In the genomic region with DNA sequence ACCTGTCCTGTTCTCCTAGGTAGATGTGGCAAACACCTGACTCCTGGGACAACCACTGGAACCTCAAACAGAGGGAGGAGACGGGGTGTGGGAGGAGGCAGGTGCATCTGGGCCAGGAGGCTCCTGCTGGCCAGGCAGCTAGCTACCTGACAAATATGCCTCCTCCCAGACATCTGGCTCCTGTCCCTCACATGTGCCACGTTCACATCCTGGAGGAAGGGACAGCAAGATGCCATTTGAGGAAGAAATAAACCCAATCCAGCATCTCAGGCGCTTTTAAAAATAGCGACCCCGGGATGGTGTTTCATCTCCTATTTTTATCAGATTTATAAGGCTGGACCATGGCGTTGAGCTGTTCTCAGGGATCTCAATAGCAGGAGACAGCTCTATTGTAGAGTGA, we compare ENCODE assay signal across 8 mouse cellular contexts. TPM values are rescaled to one million over a fixed set of nuclear protein-coding genes. Genes with fewer than 3 reads are reported as not detected.
DNase-seq lines count a peak whose midpoint lies in the region; ATAC-seq and TF ChIP-seq lines count a peak whose summit lies in the region.

A gene (minus strand): TSS at position 101 of the 400 bp plus-strand sequence.

- no peak within 1 kb of the TSS for H3K9ac ChIP-seq in embryonic facial prominence, embryonic 12.5 days
- no peak within 1 kb of the TSS for H3K9ac ChIP-seq in limb, embryonic 14.5 days (ENCODE audit: low read depth, low read length, severe bottlenecking)
- no peak within 1 kb of the TSS for H3K9ac ChIP-seq in stomach, postnatal 0 days (ENCODE audit: low read length)

- no peak for TF ChIP-seq POLR2A in lung, adult 2 months (IDR thresholded peaks at IDR 0.05; ENCODE audit: borderline replicate concordance, extremely low read depth, low read depth, low read length)
- TF ChIP-seq POLR2A in limb, embryonic 14.5 days (IDR thresholded peaks at IDR 0.05; ENCODE audit: borderline replicate concordance, extremely low read depth, insufficient read depth, insufficient read length) = no peak

- no peaks in the 10 kb centered on the region for H3K9me3 ChIP-seq in embryonic facial prominence, embryonic 12.5 days
- no peaks in the 10 kb centered on the region for H3K9me3 ChIP-seq in limb, embryonic 14.5 days (ENCODE audit: control insufficient read depth, low read length)
- H3K9me3 ChIP-seq in stomach, postnatal 0 days (ENCODE audit: control insufficient read depth, low read length) = no peaks in the 10 kb centered on the region

- no peak for DNase-seq in lung, adult 2 months
- DNase-seq in lung, postnatal 4 days = no peak
- no peak for DNase-seq in heart, postnatal 36 days
- no peak for DNase-seq in limb, embryonic 14.5 days (ENCODE audit: low spot score)
- DNase-seq in stomach, postnatal 0 days (ENCODE audit: low spot score) = no peak
- no peak for DNase-seq in Muller cell, postnatal 12 days (ENCODE audit: inconsistent ontology term)
- no peak for DNase-seq in kidney, postnatal 14 days

- peak within 1 kb of the TSS; percentile 88 for H3K4me2 ChIP-seq in embryonic facial prominence, embryonic 12.5 days (replicated peaks)
- H3K4me2 ChIP-seq in limb, embryonic 14.5 days (replicated peaks; ENCODE audit: low read depth, low read length, severe bottlenecking) = no peak within 1 kb of the TSS
- H3K4me2 ChIP-seq in stomach, postnatal 0 days (replicated peaks; ENCODE audit: low read depth) = peak within 1 kb of the TSS; percentile 71; the same call in 1 of the 2 replicates

- no peak for TF ChIP-seq EP300 in stomach, postnatal 0 days (optimal IDR thresholded peaks at IDR 0.05)

- intact Hi-C loops in heart, postnatal 36 days (cut with DNase I) = no loop called here

- H3K4me3 ChIP-seq in lung, adult 2 months (replicated peaks; ENCODE audit: extremely low read depth, low read depth, low read length) = no peak within 1 kb of the TSS
- no peak within 1 kb of the TSS for H3K4me3 ChIP-seq in embryonic facial prominence, embryonic 12.5 days
- H3K4me3 ChIP-seq in limb, embryonic 14.5 days (replicated peaks; ENCODE audit: low read length) = no peak within 1 kb of the TSS
- H3K4me3 ChIP-seq in stomach, postnatal 0 days (ENCODE audit: low read depth, low read length) = no peak within 1 kb of the TSS

- H3K4me1 ChIP-seq in lung, adult 2 months (ENCODE audit: control insufficient read depth, insufficient read depth, low read length) = peaks cover 15% of the 10 kb centered on the region
- peaks cover 26% of the 10 kb centered on the region for H3K4me1 ChIP-seq in embryonic facial prominence, embryonic 12.5 days
- H3K4me1 ChIP-seq in limb, embryonic 14.5 days (ENCODE audit: control insufficient read depth, insufficient read depth, low read length) = peaks cover 31% of the 10 kb centered on the region
- H3K4me1 ChIP-seq in stomach, postnatal 0 days (replicated peaks; ENCODE audit: control insufficient read depth, insufficient read depth) = peaks cover 5% of the 10 kb centered on the region; the same call in 1 of the 2 replicates

- WGBS in lung, adult 2 months = 67% methylated on average over 6 of the region's 6 CpGs
- WGBS in embryonic facial prominence, embryonic 12.5 days = 83% methylated on average over 6 of the region's 6 CpGs
- 80% methylated on average over 6 of the region's 6 CpGs for WGBS in limb, embryonic 14.5 days
- 81% methylated on average over 6 of the region's 6 CpGs for whole genome bisulfite sequencing in stomach, postnatal 0 days

- no peak for TF ChIP-seq CTCF in lung, adult 2 months (IDR thresholded peaks at IDR 0.05; ENCODE audit: insufficient read depth, low read length)
- no peak for TF ChIP-seq CTCF in stomach, postnatal 0 days (IDR thresholded peaks at IDR 0.05; ENCODE audit: low read depth)

- no peaks in the 10 kb centered on the region for H3K27me3 ChIP-seq in embryonic facial prominence, embryonic 12.5 days
- no peaks in the 10 kb centered on the region for H3K27me3 ChIP-seq in limb, embryonic 14.5 days (ENCODE audit: control insufficient read depth, insufficient read depth, low read length)
- H3K27me3 ChIP-seq in stomach, postnatal 0 days (ENCODE audit: control insufficient read depth, insufficient read depth, low read length) = no peaks in the 10 kb centered on the region

- no peak within 1 kb of the TSS for H3K27ac ChIP-seq in embryonic facial prominence, embryonic 12.5 days
- H3K27ac ChIP-seq in limb, embryonic 14.5 days (replicated peaks; ENCODE audit: low read depth, low read length) = 0 out of 2 replicates have a peak within 1 kb of the TSS, but pooled peaks have one; percentile 84
- H3K27ac ChIP-seq in stomach, postnatal 0 days (replicated peaks) = peak within 1 kb of the TSS; percentile 88; the same call in 1 of the 2 replicates

- no peaks in the 10 kb centered on the region for H3K36me3 ChIP-seq in embryonic facial prominence, embryonic 12.5 days
- H3K36me3 ChIP-seq in limb, embryonic 14.5 days (ENCODE audit: control insufficient read depth, insufficient read depth, low read length) = 0 out of 2 replicates have a peak, but pooled peaks cover 8% of the 10 kb centered on the region
- H3K36me3 ChIP-seq in stomach, postnatal 0 days (ENCODE audit: control insufficient read depth, insufficient read depth, low read length) = no peaks in the 10 kb centered on the region

- ATAC-seq in embryonic facial prominence, embryonic 12.5 days (ENCODE audit: insufficient number of reproducible peaks, insufficient read depth, low FRiP score, low TSS enrichment) = no peak
- ATAC-seq in limb, embryonic 14.5 days (ENCODE audit: low FRiP score, low read depth) = no peak
- no peak for ATAC-seq in stomach, postnatal 0 days (ENCODE audit: low FRiP score, low TSS enrichment)

RNA-seq across cellular contexts. Expression of the gene that starts here (rescaled TPM):
- 18.2 and 18.4 TPM in 2 replicates for polyA plus RNA-seq in lung, adult 2 months (2012; rRNA removed)
- polyA plus RNA-seq in embryonic facial prominence, embryonic 12.5 days (2016; fragmentation: Nextera tagmentation; extraction: Ambion mirVana) = 32.4 and 35.9 TPM in 2 replicates
- total RNA-seq in heart, postnatal 36 days (2021) = 10 to 100 TPM; 26.8 to 39.1 TPM
- polyA plus RNA-seq in limb, embryonic 14.5 days (2012; rRNA removed) = 14.5 and 17.0 TPM in 2 replicates
- polyA plus RNA-seq in limb, embryonic 14.5 days (2014; fragmentation: Nextera tagmentation; extraction: Ambion mirVana) = 35.6 and 36.3 TPM in 2 replicates
- polyA plus RNA-seq in stomach, postnatal 0 days (2015; fragmentation: Nextera tagmentation; extraction: Ambion mirVana) = 14.6 and 14.7 TPM in 2 replicates
